Mouse (Mus musculus) heart, embryonic 10.5 days (tissue): ENCODE results near the gene Parm1. TPM values are rescaled to one million over a fixed set of nuclear protein-coding genes. Genes with fewer than 3 reads are reported as not detected.

Experiments used
- polyA plus RNA-seq: library from polyadenylated mRNA; unstranded; fragments of >200 nt; fragmentation: Nextera tagmentation; extraction: Ambion mirVana; gene quantifications from 2 replicates; pipeline ENCODE4 v1.2.1, GENCODE M21; 2016

Gene Parm1
- polyA plus RNA-seq, 1 experiment from 2014 or later = 22.8 TPM

Other genes with a start within 250 kb of the Parm1 start
- 0.31 and 0.39 TPM in 2 replicates for gene Btc, start 114.6 kb upstream of the Parm1 start, polyA plus RNA-seq